In genomic region chr5:132541951-132542350, GRCm38 (mm10) we compare ENCODE assay signal across 9 mouse cellular contexts. TPM values are rescaled to one million over a fixed set of nuclear protein-coding genes. Genes with fewer than 3 reads are reported as not detected.
DNase-seq lines count a peak whose midpoint lies in the region; ATAC-seq lines count a peak whose summit lies in the region.
"Had no signal": no experiment of that assay in that cellular context is flagged by ENCODE, and none has a peak within 500 bp of the region (broad histone marks: within the 10 kb centered on the region; RNA-seq: fewer than 3 reads in every experiment).

No protein-coding gene starts in this region.

- H3K36me3 ChIP-seq in forebrain, embryonic 14.5 days (ENCODE audit: control insufficient read depth, insufficient read depth, low read length) = no peaks in the 10 kb centered on the region
- no peaks in the 10 kb centered on the region for H3K36me3 ChIP-seq in limb, embryonic 12.5 days
- no peaks in the 10 kb centered on the region for H3K36me3 ChIP-seq in neural tube, embryonic 13.5 days

- H3K4me2 ChIP-seq in forebrain, embryonic 14.5 days (ENCODE audit: low read length) = peak overlapping the region; percentile 72
- peak overlapping the region; percentile 71 for H3K4me2 ChIP-seq in limb, embryonic 12.5 days
- peak overlapping the region; percentile 75 for H3K4me2 ChIP-seq in neural tube, embryonic 13.5 days

- H3K4me3 ChIP-seq in forebrain, embryonic 14.5 days (ENCODE audit: low read depth, low read length) = peak overlapping the region; percentile 82
- H3K4me3 ChIP-seq in limb, embryonic 12.5 days (replicated peaks) = peak overlapping the region; percentile 82
- H3K4me3 ChIP-seq in neural tube, embryonic 13.5 days = peak overlapping the region; percentile 71
- H3K4me3 ChIP-seq: myocyte had no signal

- H3K27me3 ChIP-seq in forebrain, embryonic 14.5 days (replicated peaks; ENCODE audit: control insufficient read depth, insufficient read depth, low read length) = no peaks in the 10 kb centered on the region
- H3K27me3 ChIP-seq in limb, embryonic 12.5 days = no peaks in the 10 kb centered on the region
- no peaks in the 10 kb centered on the region for H3K27me3 ChIP-seq in neural tube, embryonic 13.5 days

- intact Hi-C loops in left cerebral cortex, postnatal 4 days (cut with DNase I) = loop anchor here (5.0 to 10.0 kb wide), 2 partner anchors 310 to 1043 kb away; no protein-coding TSS in a partner anchor

- no peak for ATAC-seq in forebrain, embryonic 14.5 days
- no peak for ATAC-seq in limb, embryonic 12.5 days (ENCODE audit: insufficient number of reproducible peaks, insufficient read depth, low FRiP score, low TSS enrichment, low read depth)
- no peak for ATAC-seq in neural tube, embryonic 13.5 days (ENCODE audit: low read depth)
- no peak for ATAC-seq in CD4-positive, CD25-positive, alpha-beta regulatory T cell, adult 4 months

- peaks cover 22% of the 10 kb centered on the region for H3K4me1 ChIP-seq in forebrain, embryonic 14.5 days (ENCODE audit: control insufficient read depth, insufficient read depth, low read length)
- H3K4me1 ChIP-seq in limb, embryonic 12.5 days (replicated peaks) = peaks cover 19% of the 10 kb centered on the region
- peaks cover 46% of the 10 kb centered on the region for H3K4me1 ChIP-seq in neural tube, embryonic 13.5 days (replicated peaks)

- peak; percentile 35 for DNase-seq in left cerebral cortex, postnatal 4 days
- no peak for DNase-seq in left cerebral cortex, adult 8-10 months (ENCODE audit: low spot score in 2 of 2)
- DNase-seq in embryo, embryonic 10 days (ENCODE audit: low spot score) = peak; percentile 66
- peak; percentile 68 for DNase-seq in forebrain, embryonic 14.5 days (ENCODE audit: low spot score)
- DNase-seq in B cell, adult 2 months = no peak

- H3K9me3 ChIP-seq in forebrain, embryonic 14.5 days (replicated peaks; ENCODE audit: control insufficient read depth, low read length) = no peaks in the 10 kb centered on the region
- H3K9me3 ChIP-seq in limb, embryonic 12.5 days = no peaks in the 10 kb centered on the region
- H3K9me3 ChIP-seq in neural tube, embryonic 13.5 days = no peaks in the 10 kb centered on the region

- H3K9ac ChIP-seq in forebrain, embryonic 14.5 days (ENCODE audit: low read length) = peak overlapping the region; percentile 90
- H3K9ac ChIP-seq in limb, embryonic 12.5 days (replicated peaks) = peak overlapping the region; percentile 88
- peak overlapping the region; percentile 89 for H3K9ac ChIP-seq in neural tube, embryonic 13.5 days

- under 1% methylated on average over 19 of the region's 21 CpGs for WGBS in forebrain, embryonic 14.5 days
- 0% methylated on average over 17 of the region's 21 CpGs for WGBS in limb, embryonic 12.5 days
- 2% methylated on average over 11 of the region's 21 CpGs for WGBS in neural tube, embryonic 13.5 days

- peak overlapping the region; percentile 92 for H3K27ac ChIP-seq in forebrain, embryonic 14.5 days (ENCODE audit: low read depth, low read length)
- peak overlapping the region; percentile 94 for H3K27ac ChIP-seq in limb, embryonic 12.5 days
- peak overlapping the region; percentile 95 for H3K27ac ChIP-seq in neural tube, embryonic 13.5 days (replicated peaks)

RNA-seq across cellular contexts. Expression of gene Auts2, which starts 1.2 kb away (rescaled TPM):
- total RNA-seq in left cerebral cortex, postnatal 4 days (2021) = 100 to 1,000 TPM; 179 to 184 TPM
- 10 to 100 TPM; 86.9 to 97.6 (median 89.2) TPM for total RNA-seq in left cerebral cortex, adult 8-10 months (2022)
- polyA plus RNA-seq in forebrain, embryonic 14.5 days (2014; fragmentation: Nextera tagmentation; extraction: Ambion mirVana) = 34.5 and 52.0 TPM in 2 replicates
- 61.5 and 66.4 TPM in 2 replicates for polyA plus RNA-seq in limb, embryonic 12.5 days (2016; fragmentation: Nextera tagmentation; extraction: Ambion mirVana)
- polyA plus RNA-seq in neural tube, embryonic 13.5 days (2015; fragmentation: Nextera tagmentation; extraction: Ambion mirVana) = 72.6 and 82.2 TPM in 2 replicates
- under 1 TPM in 1 of 2 experiments, not detected in 1; 0.75 TPM for polyA plus RNA-seq in CD4-positive, CD25-positive, alpha-beta regulatory T cell, adult 4 months (2017; shearing (Covaris generic))

Comparison
In these comparisons a context has a peak if more than half of its experiments do, and no peak if none do; other contexts are left out.
1. DNase-seq: peak in left cerebral cortex, postnatal 4 days (single experiment), embryo, embryonic 10 days (single experiment) and forebrain, embryonic 14.5 days (single experiment); none in left cerebral cortex, adult 8-10 months (0 of 2) and B cell, adult 2 months (0 of 2).
2. RNA of gene Auts2, which starts 1.2 kb away (polyA plus RNA-seq): 72.6 to 82.2 TPM in neural tube, embryonic 13.5 days, 61.5 to 66.4 TPM in limb, embryonic 12.5 days and 34.5 to 52.0 TPM in forebrain, embryonic 14.5 days; 0.75 TPM in CD4-positive, CD25-positive, alpha-beta regulatory T cell, adult 4 months; every median in the first group is over 10 times any median in the second.
3. Peak in every context shown above with its lines, with median percentiles within 50 percentile points of each other: H3K27ac ChIP-seq, H3K4me2 ChIP-seq, H3K4me3 ChIP-seq and H3K9ac ChIP-seq.